Mouse (Mus musculus): Measurements from ENCODE around the gene Olfr524.
A peak's percentile ranks its signal among the peaks of the same experiment; 100 is the strongest.

Gene Olfr524

GRCm38 (mm10) chr7:140186646-140187620 lies 18.8 kb downstream of the Olfr524 start:
- DNase-seq (ENCODE audit: inconsistent age in 2 of 2, low spot score in 1 of 2): peak in 1 of 2 experiments; percentile 42

DNA sequence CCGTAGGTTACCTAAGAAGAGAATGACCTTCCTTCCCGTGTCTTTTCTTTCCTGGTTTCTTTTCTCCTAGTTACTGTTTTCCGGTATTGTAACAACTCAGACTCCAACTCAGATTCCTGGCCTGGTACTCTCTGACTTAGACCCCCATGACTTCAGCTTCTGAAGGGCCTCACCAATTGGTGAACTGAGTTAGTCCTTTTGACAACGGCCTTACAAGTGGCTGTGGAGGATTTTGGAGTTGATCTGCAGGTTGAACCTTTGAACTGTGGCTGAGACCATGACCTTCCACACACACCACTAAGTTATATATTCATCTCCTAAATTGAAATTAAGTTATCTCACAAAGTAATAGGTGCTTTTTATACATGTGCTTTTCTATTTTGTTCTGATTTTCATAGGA lies 21.6 kb downstream of the Olfr524 start:
- DNase-seq (ENCODE audit: inconsistent age in 2 of 2, low spot score in 1 of 2): no peak

- DNase-seq (ENCODE audit: inconsistent age in 2 of 2, low spot score in 1 of 2): no peak
Observed at GRCm38 (mm10) chr7:140180692-140181091, 25.1 kb downstream of the Olfr524 start.

DNA sequence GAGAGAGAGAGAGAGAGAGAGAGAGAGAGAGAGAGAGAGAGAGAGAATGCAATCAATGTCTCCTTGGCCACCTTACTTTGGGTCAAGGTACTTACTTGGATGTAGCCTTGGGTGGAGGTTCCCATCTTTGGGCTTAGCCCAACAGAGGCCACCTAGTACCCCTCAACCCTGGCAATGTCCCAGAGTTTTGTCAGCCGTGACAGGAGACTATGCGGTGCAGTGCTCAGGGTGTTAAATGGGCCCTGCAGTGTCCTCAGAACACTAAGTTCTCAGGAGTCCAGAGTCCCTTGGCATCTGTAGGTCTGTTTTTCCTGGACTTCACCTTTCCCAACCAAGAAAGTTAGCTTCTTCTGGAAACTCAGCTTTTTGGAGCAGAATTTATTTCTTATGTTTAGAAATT lies 26.6 kb downstream of the Olfr524 start:
- DNase-seq (ENCODE audit: inconsistent age in 2 of 2, low spot score in 1 of 2): no peak

DNA sequence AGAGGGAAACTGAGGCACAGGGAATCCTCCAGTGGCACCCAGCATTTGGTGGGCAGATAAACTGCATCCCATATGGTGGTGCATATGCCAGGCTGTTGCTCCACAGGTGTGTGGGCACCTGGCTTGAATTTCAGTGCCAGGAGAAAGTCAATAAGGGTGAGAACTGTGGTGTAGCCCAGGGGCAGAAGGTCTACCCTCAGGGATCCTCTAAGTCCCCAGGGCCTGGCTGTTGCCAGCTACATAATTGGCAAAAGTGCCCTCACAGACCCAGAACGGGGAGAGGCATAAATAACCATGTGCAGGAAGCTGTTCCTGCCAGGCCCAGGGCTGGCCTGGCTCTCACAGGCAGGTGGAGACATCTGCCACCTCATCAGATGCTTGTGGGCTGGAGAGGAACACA lies 32.8 kb downstream of the Olfr524 start, which contains the start of gene Olfr523:
Olfr523 (plus strand) TSS at position 282 of the 400 bp plus-strand sequence.
- no peak for DNase-seq (ENCODE audit: inconsistent age in 2 of 2, low spot score in 1 of 2)

GRCm38 (mm10) chr7:140170863-140171262 lies 34.9 kb downstream of the Olfr524 start:
- DNase-seq (ENCODE audit: inconsistent age in 2 of 2, low spot score in 1 of 2): no peak

- DNase-seq (ENCODE audit: inconsistent age in 2 of 2, low spot score in 1 of 2): no peak
Observed at GRCm38 (mm10) chr7:140169386-140169785, 36.4 kb downstream of the Olfr524 start.

DNA sequence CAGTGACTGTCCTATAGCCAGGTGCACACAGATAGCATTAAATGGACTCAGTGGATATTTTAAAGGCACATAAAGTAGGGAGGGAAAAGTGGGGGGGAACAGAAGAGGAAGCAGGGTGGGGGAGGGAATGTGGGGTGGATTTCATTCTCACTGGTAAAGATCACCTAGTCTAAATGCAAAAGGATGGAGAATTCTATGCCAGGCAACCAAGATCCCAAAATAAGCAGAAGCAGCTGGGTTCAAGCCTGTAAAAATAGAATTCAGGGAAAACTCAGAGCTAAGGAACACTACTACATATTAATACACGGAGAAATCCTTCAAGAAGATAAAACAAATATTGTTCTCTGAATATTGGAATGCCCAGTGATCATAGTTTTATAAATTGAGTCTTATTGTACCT lies 37.8 kb downstream of the Olfr524 start:
- DNase-seq (ENCODE audit: inconsistent age in 2 of 2, low spot score in 1 of 2): no peak

GRCm38 (mm10) chr7:140164664-140165063 lies 41.1 kb downstream of the Olfr524 start, which contains the start of gene Olfr522:
Olfr522 (minus strand) TSS chr7:140164764.
- no peak for DNase-seq (ENCODE audit: inconsistent age in 2 of 2, low spot score in 1 of 2)

- DNase-seq (ENCODE audit: inconsistent age in 2 of 2, low spot score in 1 of 2): no peak
Observed at GRCm38 (mm10) chr7:140160363-140160762, 45.4 kb downstream of the Olfr524 start.

- DNase-seq (ENCODE audit: inconsistent age in 2 of 2, low spot score in 1 of 2): no peak
Observed at GRCm38 (mm10) chr7:140154218-140154927, 51.4 kb downstream of the Olfr524 start, which contains the start of gene Sprn. Sprn (minus strand) TSS chr7:140154877.

- DNase-seq (ENCODE audit: inconsistent age in 2 of 2, low spot score in 1 of 2): no peak
Observed at GRCm38 (mm10) chr7:140153829-140154217, 51.9 kb downstream of the Olfr524 start.

GRCm38 (mm10) chr7:140153383-140153782 lies 52.4 kb downstream of the Olfr524 start:
- peak in 1 of 2 experiments; percentile 63 for DNase-seq (ENCODE audit: inconsistent age in 2 of 2, low spot score in 1 of 2)
